Mouse (Mus musculus): ENCODE data around the gene Nudcd3. TPM values are rescaled to one million over a fixed set of nuclear protein-coding genes. Genes with fewer than 3 reads are reported as not detected.

Nudcd3 gene
- polyA plus RNA-seq (2012; rRNA removed): 13.1 and 26.2 TPM in 2 replicates

DNA sequence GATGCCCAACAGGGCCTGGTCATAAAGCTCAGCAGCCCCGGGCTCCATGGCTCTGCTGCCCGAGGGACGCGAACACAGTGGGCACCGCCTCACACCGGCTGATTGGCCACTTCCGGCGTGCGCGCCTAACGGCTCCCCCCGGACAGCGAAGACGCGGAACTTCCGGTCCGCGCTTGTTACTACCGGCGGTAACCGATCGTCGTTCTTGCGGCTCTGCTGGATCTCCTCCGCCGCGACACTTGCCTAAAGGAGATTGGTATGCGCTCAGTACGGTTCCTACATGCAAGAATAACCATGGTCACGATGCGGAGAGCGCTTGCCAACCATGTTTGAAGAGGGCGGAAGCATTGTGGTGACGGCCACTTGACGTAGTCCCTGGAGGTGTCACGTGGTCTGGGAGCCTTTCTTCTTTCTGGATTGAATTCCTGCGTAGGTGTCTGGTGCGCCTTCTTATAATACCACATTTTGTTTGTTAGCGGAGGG lies at the start of gene Nudcd3:
Nudcd3 (minus strand) TSS at position 329 of the 483 bp plus-strand sequence.
- Histone ChIP-seq H3K27ac (ENCODE audit: insufficient read depth, low read depth, low read length) (peak within 1 kb of the TSS; percentile 92), H3K27me3 (ENCODE audit: control insufficient read depth, insufficient read depth, low read length) (no peaks in the 10 kb centered on the region), H3K36me3 (ENCODE audit: control insufficient read depth, insufficient read depth, low read length) (no peaks in the 10 kb centered on the region), H3K4me1 (ENCODE audit: control insufficient read depth, insufficient read depth, insufficient read length, low read length) (peaks cover 10% of the 10 kb centered on the region; the same call in 1 of the 2 replicates), H3K4me3 (ENCODE audit: low read depth, low read length) (peak within 1 kb of the TSS; percentile 86)
- peak; percentile 31; the same call in 1 of the 2 replicates for TF ChIP-seq POLR2A (IDR thresholded peaks at IDR 0.05; ENCODE audit: low read depth, low read length)
- TF ChIP-seq CTCF (IDR thresholded peaks at IDR 0.05; ENCODE audit: extremely low read depth, insufficient read length, insufficient replicate concordance, low read depth, low read length): no peak
- WGBS: under 1% methylated on average over 39 of the region's 39 CpGs

DNA sequence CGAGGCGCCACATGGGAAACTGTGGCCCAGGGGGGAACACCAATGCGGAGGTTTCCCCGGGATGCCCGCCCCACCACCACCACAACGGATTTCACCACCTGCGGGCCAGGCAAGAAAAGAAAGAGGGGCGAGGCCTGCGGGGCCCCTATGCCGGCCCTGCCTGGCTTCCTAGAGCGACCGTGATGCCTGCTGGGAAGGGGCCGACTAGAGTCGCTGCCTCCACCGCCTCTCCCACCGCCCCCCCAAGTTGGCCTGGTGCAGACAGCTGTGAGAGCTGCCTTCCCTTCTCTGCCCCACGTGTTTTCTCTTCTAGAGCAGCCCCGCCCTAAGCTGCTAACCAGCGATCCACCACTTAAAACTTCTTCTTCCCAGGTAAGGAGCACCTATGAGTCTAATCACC lies 44.5 kb upstream of the Nudcd3 start:
- no peak overlapping the region for H3K4me3 ChIP-seq (ENCODE audit: low read depth, low read length)
- H3K27ac ChIP-seq (ENCODE audit: insufficient read depth, low read depth, low read length): no peak overlapping the region
- H3K36me3 ChIP-seq (ENCODE audit: control insufficient read depth, insufficient read depth, low read length): no peaks in the 10 kb centered on the region
- TF ChIP-seq CTCF (IDR thresholded peaks at IDR 0.05; ENCODE audit: extremely low read depth, insufficient read length, insufficient replicate concordance, low read depth, low read length): no peak
- TF ChIP-seq POLR2A (IDR thresholded peaks at IDR 0.05; ENCODE audit: low read depth, low read length): no peak
- H3K4me1 ChIP-seq (ENCODE audit: control insufficient read depth, insufficient read depth, insufficient read length, low read length): peaks cover 11% of the 10 kb centered on the region
- WGBS: 64% methylated on average over 19 of the region's 19 CpGs
- H3K27me3 ChIP-seq (ENCODE audit: control insufficient read depth, insufficient read depth, low read length): no peaks in the 10 kb centered on the region

DNA sequence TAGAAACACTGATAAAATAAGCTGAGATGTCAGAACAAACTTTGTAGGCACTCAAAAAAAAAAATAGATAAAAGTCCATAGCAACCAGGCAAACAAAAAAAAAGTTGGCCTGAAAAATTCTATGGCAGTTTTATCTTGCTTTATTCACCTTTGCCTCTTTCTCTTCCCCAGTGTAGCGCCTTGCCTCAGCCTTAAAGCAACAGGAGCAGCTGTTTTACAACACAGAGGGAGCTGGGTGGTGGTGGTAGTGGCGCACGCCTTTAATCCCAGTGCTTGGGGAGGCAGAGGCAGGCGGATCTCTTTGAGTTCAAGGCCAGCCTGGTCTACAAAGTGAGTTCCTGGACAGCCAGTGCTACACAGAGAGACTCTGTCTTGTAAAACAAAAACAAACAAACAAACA lies 32.8 kb upstream of the Nudcd3 start:
- Histone ChIP-seq H3K27ac (ENCODE audit: insufficient read depth, low read depth, low read length) (peak overlapping the region; percentile 72), H3K4me1 (ENCODE audit: control insufficient read depth, insufficient read depth, insufficient read length, low read length) (peaks cover 14% of the 10 kb centered on the region; the same call in 1 of the 2 replicates)
- no peak for TF ChIP-seq CTCF (IDR thresholded peaks at IDR 0.05; ENCODE audit: extremely low read depth, insufficient read length, insufficient replicate concordance, low read depth, low read length)
- TF ChIP-seq POLR2A (IDR thresholded peaks at IDR 0.05; ENCODE audit: low read depth, low read length): no peak

DNA sequence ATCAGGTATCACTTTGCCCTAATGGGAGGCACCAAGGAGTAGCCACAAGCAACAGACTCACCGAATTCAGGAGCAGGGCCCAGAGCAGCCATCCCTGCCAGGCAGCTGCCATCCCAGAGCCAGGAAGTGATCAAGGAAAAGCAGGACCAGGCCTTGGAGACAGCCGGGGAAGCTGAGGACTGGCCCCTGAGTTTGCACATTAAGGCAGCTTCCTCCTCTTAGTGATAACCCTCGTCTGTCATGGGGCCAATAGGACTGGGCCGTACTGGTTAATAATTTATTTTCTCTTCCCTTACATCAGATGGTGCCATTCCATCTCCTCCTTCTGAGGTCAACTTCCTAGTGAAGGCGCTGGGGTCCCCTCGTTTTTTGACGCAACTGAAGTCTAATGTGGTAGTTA lies 29.8 kb upstream of the Nudcd3 start, which contains the start of gene Npc1l1:
Npc1l1 (minus strand) TSS at position 132 of the 400 bp plus-strand sequence.
- WGBS: 28% methylated on average over 7 of the region's 7 CpGs
- peaks cover 43% of the 10 kb centered on the region for H3K36me3 ChIP-seq (ENCODE audit: control insufficient read depth, insufficient read depth, low read length)
- peaks cover 14% of the 10 kb centered on the region; the same call in 1 of the 2 replicates for H3K4me1 ChIP-seq (ENCODE audit: control insufficient read depth, insufficient read depth, insufficient read length, low read length)
- TF ChIP-seq POLR2A (IDR thresholded peaks at IDR 0.05; ENCODE audit: low read depth, low read length) (peak; percentile 94), CTCF (IDR thresholded peaks at IDR 0.05; ENCODE audit: extremely low read depth, insufficient read length, insufficient replicate concordance, low read depth, low read length) (no peak)
- no peaks in the 10 kb centered on the region for H3K27me3 ChIP-seq (ENCODE audit: control insufficient read depth, insufficient read depth, low read length)
- peak within 1 kb of the TSS; percentile 78 for H3K4me3 ChIP-seq (ENCODE audit: low read depth, low read length)
- H3K27ac ChIP-seq (ENCODE audit: insufficient read depth, low read depth, low read length): peak within 1 kb of the TSS; percentile 99

More for the DNA sequence above, 32.8 kb upstream of the Nudcd3 start:
- no peak overlapping the region for H3K4me3 ChIP-seq (ENCODE audit: low read depth, low read length)
- 36% methylated on average over 4 of the region's 4 CpGs for WGBS
- H3K27me3 ChIP-seq (ENCODE audit: control insufficient read depth, insufficient read depth, low read length): no peaks in the 10 kb centered on the region
- peaks cover 14% of the 10 kb centered on the region for H3K36me3 ChIP-seq (ENCODE audit: control insufficient read depth, insufficient read depth, low read length)

DNA sequence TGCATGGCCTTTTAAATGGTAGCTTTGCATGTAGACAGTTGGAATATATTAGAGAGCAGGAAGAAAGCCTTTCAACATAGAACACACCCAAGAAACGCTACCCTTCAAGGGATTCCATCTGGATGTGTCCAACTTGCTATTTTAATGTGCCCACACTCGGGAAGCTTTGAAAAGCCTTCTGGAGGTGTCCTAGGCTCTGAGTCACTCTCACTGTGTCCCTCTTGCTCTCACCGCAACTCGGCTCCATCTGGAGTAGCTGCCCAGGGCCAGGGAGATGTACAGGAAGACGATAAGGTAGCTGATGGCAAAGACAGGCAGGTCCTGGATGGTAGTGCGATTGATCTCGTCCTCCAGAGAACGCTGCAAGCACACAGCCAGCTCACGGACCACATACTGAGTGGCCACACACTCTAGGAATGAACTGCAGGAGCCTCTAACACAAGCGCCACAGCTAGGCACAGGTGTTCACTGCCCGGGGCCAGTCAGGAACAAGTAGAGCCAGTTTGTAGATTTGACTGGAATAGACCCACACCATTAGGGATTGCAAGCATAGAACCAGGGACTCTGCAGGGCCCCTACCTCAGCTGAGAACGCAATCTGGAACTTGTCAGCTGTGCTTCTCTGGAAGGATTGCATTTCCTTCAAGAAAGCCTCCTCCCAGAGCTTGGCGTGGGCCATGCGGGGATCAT lies 24.5 kb upstream of the Nudcd3 start:
- Histone ChIP-seq H3K4me3 (ENCODE audit: low read depth, low read length) (peak overlapping the region; percentile 56), H3K27me3 (ENCODE audit: control insufficient read depth, insufficient read depth, low read length) (no peaks in the 10 kb centered on the region), H3K36me3 (ENCODE audit: control insufficient read depth, insufficient read depth, low read length) (peaks cover 76% of the 10 kb centered on the region), H3K27ac (ENCODE audit: insufficient read depth, low read depth, low read length) (no peak overlapping the region), H3K4me1 (ENCODE audit: control insufficient read depth, insufficient read depth, insufficient read length, low read length) (peaks cover 11% of the 10 kb centered on the region)
- no peak for TF ChIP-seq POLR2A (IDR thresholded peaks at IDR 0.05; ENCODE audit: low read depth, low read length)
- no peak for TF ChIP-seq CTCF (IDR thresholded peaks at IDR 0.05; ENCODE audit: extremely low read depth, insufficient read length, insufficient replicate concordance, low read depth, low read length)
- WGBS: 87% methylated on average over 14 of the region's 14 CpGs

DNA sequence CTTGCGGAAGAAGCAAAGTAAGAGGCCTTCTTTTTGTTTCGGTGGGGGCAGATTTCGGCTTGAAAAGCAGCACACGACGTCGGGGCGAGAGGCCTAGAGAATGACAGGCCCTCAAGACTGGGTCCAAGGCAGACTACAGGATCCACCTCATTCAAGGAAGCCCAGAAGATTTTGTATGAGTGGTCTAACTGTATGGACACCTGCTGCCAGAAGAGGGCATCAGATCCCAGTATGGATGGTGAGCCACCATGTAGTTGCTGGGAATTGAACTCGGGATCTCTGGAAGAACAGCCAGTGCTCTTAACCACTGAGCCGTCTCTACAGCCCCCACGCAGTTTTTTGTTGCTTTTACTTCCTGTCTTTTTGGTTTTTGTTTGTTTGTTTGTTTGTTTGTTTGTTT lies 22.0 kb upstream of the Nudcd3 start:
- H3K27ac ChIP-seq (ENCODE audit: insufficient read depth, low read depth, low read length): no peak overlapping the region
- H3K4me1 ChIP-seq (ENCODE audit: control insufficient read depth, insufficient read depth, insufficient read length, low read length): peaks cover 8% of the 10 kb centered on the region
- H3K4me3 ChIP-seq (ENCODE audit: low read depth, low read length): no peak overlapping the region; the same call in 1 of the 2 replicates
- H3K27me3 ChIP-seq (ENCODE audit: control insufficient read depth, insufficient read depth, low read length): no peaks in the 10 kb centered on the region
- H3K36me3 ChIP-seq (ENCODE audit: control insufficient read depth, insufficient read depth, low read length): peaks cover 82% of the 10 kb centered on the region
- WGBS: 93% methylated on average over 10 of the region's 10 CpGs
- TF ChIP-seq POLR2A (IDR thresholded peaks at IDR 0.05; ENCODE audit: low read depth, low read length): no peak
- peak; percentile 17; the same call in 1 of the 2 replicates for TF ChIP-seq CTCF (IDR thresholded peaks at IDR 0.05; ENCODE audit: extremely low read depth, insufficient read length, insufficient replicate concordance, low read depth, low read length)

DNA sequence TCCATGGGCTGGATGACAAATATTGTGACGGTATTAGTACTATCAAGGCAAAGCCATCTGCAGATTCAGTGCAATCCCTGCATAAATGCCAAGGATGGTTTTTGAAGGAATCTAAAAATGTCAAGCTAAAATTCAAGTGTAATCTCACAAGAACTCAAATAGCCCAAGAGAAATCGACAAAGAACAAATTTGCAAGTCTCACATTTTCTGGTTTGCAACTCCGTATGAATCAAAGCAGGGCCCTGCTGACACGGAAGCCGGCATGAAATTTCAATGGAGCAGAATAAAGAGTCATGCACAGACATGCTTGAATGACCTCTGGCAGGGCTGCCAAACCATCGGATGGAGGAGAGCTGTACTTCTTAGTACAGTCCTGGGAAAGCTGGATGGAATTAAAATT lies 19.8 kb upstream of the Nudcd3 start:
- Histone ChIP-seq H3K27ac (ENCODE audit: insufficient read depth, low read depth, low read length) (no peak overlapping the region), H3K4me1 (ENCODE audit: control insufficient read depth, insufficient read depth, insufficient read length, low read length) (peaks cover 8% of the 10 kb centered on the region), H3K27me3 (ENCODE audit: control insufficient read depth, insufficient read depth, low read length) (no peaks in the 10 kb centered on the region), H3K4me3 (ENCODE audit: low read depth, low read length) (no peak overlapping the region), H3K36me3 (ENCODE audit: control insufficient read depth, insufficient read depth, low read length) (peaks cover 80% of the 10 kb centered on the region)
- WGBS: 94% methylated on average over 6 of the region's 6 CpGs
- TF ChIP-seq POLR2A (IDR thresholded peaks at IDR 0.05; ENCODE audit: low read depth, low read length): no peak
- TF ChIP-seq CTCF (IDR thresholded peaks at IDR 0.05; ENCODE audit: extremely low read depth, insufficient read length, insufficient replicate concordance, low read depth, low read length): no peak
